Mouse (Mus musculus) stomach, postnatal 0 days (tissue): ENCODE measurements around the gene Hmgn2. TPM values are rescaled to one million over a fixed set of nuclear protein-coding genes. Genes with fewer than 3 reads are reported as not detected.

ENCODE experiments used
- ATAC-seq: fragments of 200-750 bp; cut with Nextera tagmentation; 2 replicates; pipeline ENCODE4 v1.8.0; 2017; ENCODE audit not compliant: low FRiP score, low TSS enrichment
- DNase-seq: peaks from one replicate; pipeline ENCODE4 v3.0.0-alpha.2; 2016; ENCODE audit warnings: low spot score
- H3K27ac ChIP-seq: fragments of 300-500 bp; sonication (generic); replicated peaks from 2 replicates; pipeline ENCODE4 v1.5.1; 2014; ENCODE audit warnings: mild to moderate bottlenecking, control low read depth
- H3K27me3 ChIP-seq: fragments of 300-500 bp; sonication (generic); 2 replicates; pipeline ENCODE4 v1.6.1; 2014; ENCODE audit warnings: low read length; ENCODE audit not compliant: control insufficient read depth, insufficient read depth
- H3K36me3 ChIP-seq: fragments of 300-500 bp; sonication (generic); 2 replicates; pipeline ENCODE4 v1.6.1; 2014; ENCODE audit warnings: low read length, mixed read lengths; ENCODE audit not compliant: control insufficient read depth, insufficient read depth
- H3K4me1 ChIP-seq: fragments of 300-500 bp; sonication (generic); replicated peaks from 2 replicates; pipeline ENCODE4 v1.6.1; 2014; ENCODE audit warnings: antibody characterized with exemption; ENCODE audit not compliant: control insufficient read depth, insufficient read depth
- H3K4me2 ChIP-seq: fragments of 300-500 bp; sonication (generic); replicated peaks from 2 replicates; pipeline ENCODE4 v1.6.1; 2014; ENCODE audit warnings: low read depth, mild to moderate bottlenecking, control low read depth, moderate library complexity
- H3K4me3 ChIP-seq: fragments of 300-500 bp; sonication (generic); 2 replicates; pipeline ENCODE4 v1.5.1; 2014; ENCODE audit warnings: low read depth, low read length, control low read depth
- H3K9ac ChIP-seq: fragments of 300-500 bp; sonication (generic); 2 replicates; pipeline ENCODE4 v1.6.1; 2014; ENCODE audit warnings: mild to moderate bottlenecking, low read length, control low read depth, mixed read lengths
- H3K9me3 ChIP-seq: fragments of 300-500 bp; sonication (generic); 2 replicates; pipeline ENCODE4 v1.6.1; 2016; ENCODE audit warnings: low read length; ENCODE audit not compliant: control insufficient read depth
- CTCF ChIP-seq: IDR thresholded peaks from 2 replicates; pipeline ENCODE4 v1.5.1; 2016; ENCODE audit warnings: antibody characterized with exemption, low read depth, mild to moderate bottlenecking, moderate library complexity
- EP300 ChIP-seq: optimal IDR thresholded peaks from 2 replicates; pipeline ENCODE3; 2016; ENCODE audit warnings: antibody characterized with exemption
- WGBS: fragments of 180-500 bp; shearing (Covaris S2); extraction: QIAGEN DNeasy Blood & Tissue Kit; methylation state at CpG from one replicate; pipeline ENCODE4 v1.1.7; 2014; 5-methylcytosine and 5-hydroxymethylcytosine counted together
- polyA plus RNA-seq: library from polyadenylated mRNA; unstranded; fragments of >200 nt; fragmentation: Nextera tagmentation; extraction: Ambion mirVana; gene quantifications from 2 replicates; pipeline ENCODE4 v1.2.1, GENCODE M21; 2015

Gene Hmgn2
- polyA plus RNA-seq, 1 experiment from 2014 or later, result 782 TPM

DNA sequence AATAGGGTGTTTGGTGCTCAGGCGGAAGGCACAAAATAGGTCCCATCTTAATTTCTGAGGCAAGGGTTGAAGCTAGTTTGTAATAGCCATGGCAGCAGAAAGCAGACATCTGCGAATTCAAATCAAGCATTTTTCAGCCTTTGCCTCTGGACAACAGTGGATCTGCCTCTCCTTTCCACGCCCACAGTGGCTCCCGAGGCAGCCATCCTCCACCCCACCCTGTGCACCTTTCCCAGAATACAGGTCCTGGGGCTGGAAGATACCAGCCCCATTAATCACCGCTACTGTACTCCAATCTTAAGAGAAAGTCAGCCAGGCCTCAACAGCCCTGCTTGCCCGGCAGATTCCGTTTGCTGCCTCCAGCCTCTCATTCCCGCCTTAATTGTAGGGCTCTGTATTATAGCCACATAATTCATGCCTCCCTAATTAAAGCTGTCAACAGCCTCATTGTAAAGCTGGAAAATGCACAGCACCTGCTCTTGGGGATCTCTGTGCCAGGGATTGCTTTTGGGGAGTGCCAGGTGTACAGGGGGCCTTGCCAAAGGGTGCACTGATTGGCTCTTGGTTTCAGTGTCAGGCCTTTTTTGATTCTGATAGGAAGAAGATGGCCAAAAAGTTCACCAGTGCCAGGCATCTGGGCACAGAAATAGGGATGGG, 792 bp upstream of the Hmgn2 start:
- H3K27ac ChIP-seq, result no peak overlapping the region

DNA sequence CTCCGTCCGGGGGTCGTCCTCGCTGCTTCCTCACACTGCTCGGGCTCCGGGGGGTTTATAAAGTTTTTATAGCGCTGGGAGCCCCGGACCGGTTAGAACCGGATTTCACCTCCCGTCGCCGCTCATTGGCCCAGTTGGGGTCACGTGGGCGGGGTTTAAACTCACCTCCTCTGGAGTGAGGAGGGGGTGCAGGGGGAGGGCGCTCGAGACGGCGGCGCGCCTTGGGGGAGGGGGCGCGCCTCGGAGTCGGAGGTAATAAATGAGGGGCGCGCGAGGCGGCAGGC, 642 bp downstream of the Hmgn2 start:
- WGBS, result 0% methylated on average over 17 of the region's 29 CpGs
- ATAC-seq, result peak; percentile 87
- Histone ChIP-seq H3K4me1 (no peaks in the 10 kb centered on the region), H3K36me3 (peaks cover 4% of the 10 kb centered on the region; the same call in 1 of the 2 replicates), H3K4me2 (peak overlapping the region; percentile 95), H3K27me3 (no peaks in the 10 kb centered on the region), H3K4me3 (peak overlapping the region; percentile 74), H3K27ac (peak overlapping the region; percentile 99), H3K9ac (peak overlapping the region; percentile 91), H3K9me3 (no peaks in the 10 kb centered on the region)
- DNase-seq, result peak; percentile 91
- TF ChIP-seq CTCF (no peak), EP300 (no peak)

More for the DNA sequence above, 792 bp upstream of the Hmgn2 start:
- H3K27me3 ChIP-seq, result no peaks in the 10 kb centered on the region
- H3K9ac ChIP-seq, result no peak overlapping the region
- ATAC-seq (no peak), DNase-seq (no peak)
- H3K4me1 ChIP-seq, result no peaks in the 10 kb centered on the region
- H3K9me3 ChIP-seq, result no peaks in the 10 kb centered on the region
- H3K36me3 ChIP-seq, result peaks cover 4% of the 10 kb centered on the region; the same call in 1 of the 2 replicates
- H3K4me3 ChIP-seq, result no peak overlapping the region
- no peak overlapping the region for H3K4me2 ChIP-seq
- TF ChIP-seq EP300, result no peak
- no peak for TF ChIP-seq CTCF
- WGBS, result 48% methylated on average over 8 of the region's 8 CpGs

DNA sequence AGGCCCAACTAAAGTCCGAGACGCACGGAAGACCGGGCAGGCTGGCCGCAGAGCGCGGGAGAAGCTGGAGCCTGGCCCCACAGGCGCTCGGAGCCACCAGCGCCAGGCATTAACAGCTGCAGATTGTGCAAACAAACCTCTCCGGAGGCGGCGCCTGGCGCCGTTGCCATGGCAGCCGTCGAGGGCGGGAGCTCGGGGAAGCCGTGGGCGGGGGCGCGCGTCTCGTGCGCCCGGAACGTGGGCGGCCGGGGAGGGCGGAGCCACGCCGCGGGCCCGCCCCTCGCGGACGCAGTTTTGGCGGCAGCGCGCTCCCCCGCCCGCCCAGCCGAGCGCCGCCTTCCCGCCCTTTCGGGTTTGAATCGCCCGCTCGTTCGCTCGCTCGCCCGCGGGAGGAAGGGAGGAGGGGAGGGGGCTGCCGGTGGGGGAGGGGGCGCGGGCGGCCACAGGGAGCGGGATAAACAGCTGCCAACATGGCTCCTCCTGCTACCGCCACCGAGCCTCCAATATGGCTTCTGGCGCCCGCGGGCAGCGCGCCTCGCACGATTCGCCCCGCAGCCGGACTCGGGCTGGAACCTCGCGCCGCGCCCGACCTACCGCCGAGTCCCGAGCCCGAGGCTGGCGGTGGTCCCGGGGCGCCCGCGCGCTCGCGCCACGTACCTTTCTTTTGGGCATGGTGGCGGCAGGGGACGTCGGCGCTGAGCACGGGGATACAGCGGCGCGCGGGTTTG, 1.1 kb downstream of the Hmgn2 start:
- Histone ChIP-seq H3K27ac (peak overlapping the region; percentile 99), H3K36me3 (peaks cover 4% of the 10 kb centered on the region; the same call in 1 of the 2 replicates), H3K9me3 (no peaks in the 10 kb centered on the region), H3K4me1 (no peaks in the 10 kb centered on the region), H3K9ac (peak overlapping the region; percentile 91), H3K27me3 (no peaks in the 10 kb centered on the region), H3K4me2 (peak overlapping the region; percentile 95), H3K4me3 (peak overlapping the region; percentile 74)
- under 1% methylated on average over 64 of the region's 101 CpGs for WGBS
- TF ChIP-seq EP300 (no peak), CTCF (peak; percentile 35; the same call in 1 of the 2 replicates)
- peak; percentile 88 for ATAC-seq
- peak; percentile 98 for DNase-seq

DNA sequence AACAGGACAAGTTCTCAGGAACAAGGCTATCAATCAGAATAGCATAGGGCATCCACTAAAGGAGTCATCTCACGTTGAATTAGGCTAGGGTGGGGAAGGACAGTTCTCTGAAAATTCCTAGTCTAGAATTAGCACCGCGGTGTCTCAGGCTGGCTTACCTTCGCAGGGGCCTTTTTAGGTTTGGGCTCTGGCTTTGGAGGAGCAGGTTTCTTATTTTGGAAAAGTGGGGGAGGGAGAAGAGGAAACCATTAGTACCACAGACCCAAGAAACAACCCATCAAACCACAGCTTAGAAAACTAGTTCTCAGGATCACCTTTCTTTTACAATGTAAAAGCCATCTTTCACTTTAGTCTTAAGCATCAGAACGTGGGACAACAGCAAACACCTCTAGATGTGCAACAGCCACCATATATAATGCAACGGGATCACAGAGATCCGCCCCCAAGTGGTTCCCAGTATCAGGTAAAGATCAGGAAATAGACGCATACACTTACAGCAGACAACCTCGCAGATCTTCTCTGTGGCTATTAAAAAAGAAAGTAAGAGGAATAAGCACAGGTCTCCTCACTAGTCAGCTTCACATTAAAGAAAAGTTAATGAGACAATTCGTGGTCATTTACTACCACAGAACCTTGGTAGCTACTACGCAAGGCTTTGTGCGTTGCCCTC, 2.0 kb downstream of the Hmgn2 start:
- H3K9ac ChIP-seq, result peak overlapping the region; percentile 53; the same call in 1 of the 2 replicates
- 34% methylated on average over 12 of the region's 12 CpGs for WGBS
- H3K4me1 ChIP-seq, result no peaks in the 10 kb centered on the region
- DNase-seq, result no peak
- H3K36me3 ChIP-seq, result peaks cover 4% of the 10 kb centered on the region; the same call in 1 of the 2 replicates
- TF ChIP-seq EP300, result no peak
- no peaks in the 10 kb centered on the region for H3K27me3 ChIP-seq
- no peak overlapping the region for H3K27ac ChIP-seq
- no peak for ATAC-seq
- peak overlapping the region; percentile 79 for H3K4me2 ChIP-seq
- H3K9me3 ChIP-seq, result no peaks in the 10 kb centered on the region
- peak overlapping the region; percentile 74 for H3K4me3 ChIP-seq

DNA sequence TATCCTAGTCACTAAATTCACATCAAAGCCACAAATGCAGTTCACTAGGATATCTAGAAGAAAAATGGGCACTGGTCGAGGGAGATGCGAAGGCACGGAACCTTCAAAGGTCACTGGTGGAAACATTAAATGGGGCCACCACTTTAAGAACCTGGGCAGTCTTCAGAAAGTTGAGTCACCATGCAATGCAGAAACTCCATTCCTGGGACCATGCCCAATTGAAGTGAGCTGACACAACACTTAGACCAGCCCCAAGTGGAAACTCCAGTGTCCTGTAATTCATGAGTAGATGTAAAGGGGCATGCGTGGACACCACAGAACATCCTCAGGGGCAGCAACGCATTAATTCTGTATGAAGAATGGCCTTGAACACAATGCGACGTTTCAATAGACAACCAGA, 5.9 kb downstream of the Hmgn2 start:
- ATAC-seq (no peak), DNase-seq (no peak)
- H3K9ac ChIP-seq, result no peak overlapping the region
- H3K4me2 ChIP-seq, result no peak overlapping the region
- TF ChIP-seq CTCF, result no peak
- H3K4me1 ChIP-seq, result no peaks in the 10 kb centered on the region
- H3K4me3 ChIP-seq, result no peak overlapping the region
- H3K36me3 ChIP-seq, result peaks cover 2% of the 10 kb centered on the region; the same call in 1 of the 2 replicates
- 76% methylated on average over 7 of the region's 7 CpGs for WGBS
- H3K9me3 ChIP-seq, result no peaks in the 10 kb centered on the region
- no peak overlapping the region for H3K27ac ChIP-seq
- no peaks in the 10 kb centered on the region for H3K27me3 ChIP-seq
